Mouse (Mus musculus) MEL (cell line): ENCODE measurements around the gene Cd47. TPM values are rescaled to one million over a fixed set of nuclear protein-coding genes. Genes with fewer than 3 reads are reported as not detected.

ENCODE experiments used
- DNase-seq: peaks from one replicate; pipeline ENCODE4 v3.0.0; 2011; ENCODE audit warnings: low read depth, low spot score
- H3K27ac ChIP-seq: 2 replicates; pipeline ENCODE4 v1.5.1; 2012; ENCODE audit warnings: low read depth, mild to moderate bottlenecking, control low read depth, low read length, moderate library complexity; ENCODE audit not compliant: control insufficient read depth
- H3K27me3 ChIP-seq, 2 experiments: fragments of 150-350 bp in 1 of 2; sonication (generic) in 1 of 2; 2 replicates each; pipeline ENCODE4 v1.6.1; 2012; ENCODE audit warnings: low read length in 2 of 2, mild to moderate bottlenecking in 2 of 2, improper control_type of control experiment in 1 of 2, moderate library complexity in 1 of 2; ENCODE audit not compliant: insufficient read depth in 2 of 2, control insufficient read depth in 1 of 2
- H3K36me3 ChIP-seq, 2 experiments: 2 replicates each; pipeline ENCODE4 v1.6.1; 2012 to 2014; ENCODE audit warnings: low read length in 2 of 2, improper control_type of control experiment in 1 of 2, inconsistent platforms in 1 of 2, mild to moderate bottlenecking in 1 of 2; ENCODE audit not compliant: insufficient read depth in 2 of 2, control insufficient read depth in 1 of 2
- H3K4me1 ChIP-seq, 2 experiments: fragments of 150-350 bp in 1 of 2; sonication (generic) in 1 of 2; 2 replicates each; pipeline ENCODE4 v1.6.1; 2012; ENCODE audit warnings: low read length in 2 of 2, improper control_type of control experiment in 1 of 2, mild to moderate bottlenecking in 1 of 2; ENCODE audit not compliant: insufficient read depth in 2 of 2, control insufficient read depth in 1 of 2
- H3K4me3 ChIP-seq, 2 experiments: fragments of 150-350 bp in 1 of 2; sonication (generic) in 1 of 2; 2 replicates each; pipeline ENCODE4 v1.5.1; 2012; ENCODE audit warnings: low read depth in 2 of 2, low read length in 2 of 2, mild to moderate bottlenecking in 2 of 2, moderate library complexity in 2 of 2, control low read depth in 1 of 2, improper control_type of control experiment in 1 of 2; ENCODE audit not compliant: control insufficient read depth in 1 of 2, insufficient read depth in 1 of 2
- H3K79me2 ChIP-seq: 2 replicates; pipeline ENCODE4 v1.6.1; 2012; ENCODE audit warnings: mild to moderate bottlenecking, low read length, moderate library complexity; ENCODE audit not compliant: control insufficient read depth, poor library complexity, insufficient read depth
- H3K9ac ChIP-seq: 2 replicates; pipeline ENCODE4 v1.6.1; 2012; ENCODE audit warnings: low read depth, mild to moderate bottlenecking, control low read depth, low read length, moderate library complexity; ENCODE audit not compliant: control insufficient read depth, poor library complexity, severe bottlenecking
- H3K9me3 ChIP-seq: fragments of 150-350 bp; sonication (generic); replicated peaks from 2 replicates; pipeline ENCODE4 v1.6.1; 2012; ENCODE audit warnings: mild to moderate bottlenecking, low read length, improper control_type of control experiment, moderate library complexity; ENCODE audit not compliant: insufficient read depth
- BHLHE40 ChIP-seq: IDR thresholded peaks from 2 replicates; pipeline ENCODE4 v1.6.1; 2012; ENCODE audit warnings: low read depth, mild to moderate bottlenecking, inconsistent platforms, low read length, improper control_type of control experiment, borderline replicate concordance
- CHD1 ChIP-seq: IDR thresholded peaks from 2 replicates; pipeline ENCODE4 v1.6.1; 2012; ENCODE audit warnings: low read depth, mild to moderate bottlenecking, inconsistent platforms, low read length, improper control_type of control experiment
- CTCF ChIP-seq, 3 experiments: IDR thresholded peaks in 2 of 3; conservative IDR thresholded peaks in 1 of 3; 2 replicates each; pipeline ENCODE4 v1.5.1; 2011 to 2012; ENCODE audit warnings: low read length in 3 of 3, low read depth in 2 of 3, mild to moderate bottlenecking in 2 of 3, improper control_type of control experiment in 1 of 3, inconsistent platforms in 1 of 3, mixed read lengths in 1 of 3, moderate library complexity in 1 of 3; ENCODE audit not compliant: control insufficient read depth in 1 of 3, insufficient read depth in 1 of 3, poor library complexity in 1 of 3, severe bottlenecking in 1 of 3
- EP300 ChIP-seq, 2 experiments: IDR thresholded peaks; 2 replicates each; pipeline ENCODE4 v1.6.1; 2011; ENCODE audit warnings: improper control_type of control experiment in 2 of 2, low read length in 2 of 2, low read depth in 1 of 2, mild to moderate bottlenecking in 1 of 2
- ETS1 ChIP-seq: IDR thresholded peaks from 2 replicates; pipeline ENCODE4 v1.6.1; 2012; ENCODE audit warnings: low read depth, mild to moderate bottlenecking, inconsistent platforms, low read length, improper control_type of control experiment, moderate library complexity
- KAT2A ChIP-seq: conservative IDR thresholded peaks from 2 replicates; pipeline ENCODE4 v1.6.1; 2012; ENCODE audit warnings: low read depth, low read length, improper control_type of control experiment, inconsistent platforms
- MAZ ChIP-seq: IDR thresholded peaks from 2 replicates; pipeline ENCODE4 v1.6.1; 2012; ENCODE audit warnings: low read depth, mild to moderate bottlenecking, inconsistent platforms, low read length, improper control_type of control experiment
- NELFE ChIP-seq: IDR thresholded peaks from 2 replicates; pipeline ENCODE4 v1.6.1; 2011; ENCODE audit warnings: low read depth, low read length, improper control_type of control experiment
- RAD21 ChIP-seq: IDR thresholded peaks from 2 replicates; pipeline ENCODE4 v1.6.1; 2011; ENCODE audit warnings: mild to moderate bottlenecking, low read depth, low read length, improper control_type of control experiment
- RCOR1 ChIP-seq: IDR thresholded peaks from 2 replicates; pipeline ENCODE4 v1.6.1; 2012; ENCODE audit warnings: low read depth, mild to moderate bottlenecking, inconsistent platforms, low read length, improper control_type of control experiment
- SMC3 ChIP-seq: IDR thresholded peaks from 2 replicates; pipeline ENCODE4 v1.6.1; 2011; ENCODE audit warnings: low read depth, low read length, improper control_type of control experiment
- USF1 ChIP-seq: IDR thresholded peaks from 2 replicates; pipeline ENCODE4 v1.6.1; 2014; ENCODE audit warnings: low read depth, mild to moderate bottlenecking, inconsistent platforms, low read length, improper control_type of control experiment, moderate library complexity
- USF2 ChIP-seq, 2 experiments: IDR thresholded peaks; 2 replicates each; pipeline ENCODE4 v1.6.1; 2011 to 2012; ENCODE audit warnings: improper control_type of control experiment in 2 of 2, low read length in 2 of 2, borderline replicate concordance in 1 of 2, inconsistent platforms in 1 of 2, low read depth in 1 of 2, mild to moderate bottlenecking in 1 of 2; ENCODE audit not compliant: insufficient read depth in 1 of 2
- ZC3H11A ChIP-seq: IDR thresholded peaks from 2 replicates; pipeline ENCODE4 v1.6.1; 2012; ENCODE audit warnings: low read depth, mild to moderate bottlenecking, inconsistent platforms, low read length, improper control_type of control experiment
- ZNF384 ChIP-seq: IDR thresholded peaks from 2 replicates; pipeline ENCODE4 v1.6.1; 2012; ENCODE audit warnings: low read depth, mild to moderate bottlenecking, inconsistent platforms, low read length, improper control_type of control experiment
- polyA plus RNA-seq, 2 experiments: library from polyadenylated mRNA; stranded (reverse) in 1 of 2; unstranded in 1 of 2; fragments of >175 nt in 1 of 2; fragments of >200 nt in 1 of 2; gene quantifications; 2 replicates each; pipeline versions ENCODE4 v1.2.1 to v1.2.4; 2012; ENCODE audit warnings: low replicate concordance in 2 of 2, low read depth in 1 of 2; ENCODE audit not compliant: insufficient read length in 2 of 2, insufficient read depth in 1 of 2, missing spikeins in 1 of 2
- total RNA-seq: library from RNA; depleted of rRNA; stranded (reverse); fragments of 300-350 nt; gene quantifications from 2 replicates; pipeline ENCODE4 v1.2.3, GENCODE M21; 2012

Cd47 gene
- total and polyA plus RNA-seq, 3 experiments: 45.9 to 57.5 (median 51.7) TPM

DNA sequence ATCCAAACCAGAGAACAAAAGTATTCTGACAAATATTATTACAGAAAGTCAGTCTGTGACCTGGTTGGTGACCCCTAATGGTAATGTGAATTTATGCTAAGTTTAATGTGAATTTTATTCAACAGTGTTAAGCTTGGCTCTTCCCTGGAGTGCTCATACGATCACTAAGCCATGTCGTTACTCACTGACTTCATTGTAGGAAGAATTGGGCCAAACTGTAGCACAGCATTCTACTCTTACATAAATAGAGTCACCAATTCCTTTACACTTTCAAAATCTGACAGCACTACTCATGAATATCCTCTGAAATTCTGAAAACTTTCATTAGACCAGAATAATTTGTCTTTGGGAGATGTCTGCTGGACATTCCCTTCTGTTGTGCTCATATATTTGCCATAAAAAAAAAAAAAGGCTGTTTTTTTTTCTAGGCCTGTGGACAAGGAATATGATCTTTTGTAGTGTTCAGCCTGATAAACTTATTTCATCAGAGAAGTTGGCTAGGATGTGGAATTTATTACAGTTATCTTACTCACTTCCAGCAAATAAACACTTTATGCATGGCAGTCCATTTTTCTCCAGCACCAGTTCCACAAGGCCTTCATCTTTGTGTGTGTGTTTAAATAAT, 88.8 kb downstream of the Cd47 start:
- Histone ChIP-seq H3K9me3 (no peaks in the 10 kb centered on the region), H3K27ac (peak overlapping the region; percentile 25; the same call in 1 of the 2 replicates), H3K79me2 (0 out of 2 replicates have a peak, but pooled peaks cover 6% of the 10 kb centered on the region), H3K36me3 (peaks cover 6 to 29% of the 10 kb centered on the region in 2 experiments)
- no peak for TF ChIP-seq CHD1
- no peak for TF ChIP-seq ZC3H11A
- TF ChIP-seq EP300 (IDR thresholded peaks at IDR 0.05; ENCODE audit: low read depth in 1 of 2, low read length in 2 of 2): peak; percentile 15 to 35; a peak in 1 of 4 replicates
- no peak for TF ChIP-seq CTCF (IDR thresholded peaks at IDR 0.05 in 2 of 3, conservative IDR thresholded peaks at IDR 0.05 in 1 of 3; ENCODE audit: control insufficient read depth in 1 of 3, insufficient read depth in 1 of 3, low read depth in 2 of 3, low read length in 3 of 3, poor library complexity in 1 of 3, severe bottlenecking in 1 of 3)
- no peak for TF ChIP-seq RCOR1
- TF ChIP-seq MAZ: no peak
- no peak for TF ChIP-seq NELFE
- no peak for TF ChIP-seq USF1
- TF ChIP-seq BHLHE40: no peak
- TF ChIP-seq ETS1: 0 out of 2 replicates have a peak, but pooled peaks have one; percentile 6
- TF ChIP-seq ZNF384: peak; percentile 51; the same call in 1 of the 2 replicates
- TF ChIP-seq, all 39 proteins: peak for 3
- Histone ChIP-seq H3K9ac (no peak overlapping the region), H3K4me3 (no peak overlapping the region), H3K4me1 (peaks cover 19 to 24% of the 10 kb centered on the region in 2 experiments), H3K27me3 (no peaks in the 10 kb centered on the region)
- no peak for DNase-seq

GRCm38 (mm10) chr16:49892252-49892651, 91.9 kb downstream of the Cd47 start:
- H3K27me3 ChIP-seq: no peaks in the 10 kb centered on the region
- no peak overlapping the region for H3K4me3 ChIP-seq
- no peak overlapping the region for H3K27ac ChIP-seq
- 0 out of 2 replicates have a peak, but pooled peaks cover 5% of the 10 kb centered on the region for H3K79me2 ChIP-seq
- no peak for TF ChIP-seq KAT2A
- peaks cover 10 to 19% of the 10 kb centered on the region in 2 experiments for H3K4me1 ChIP-seq
- no peak overlapping the region for H3K9ac ChIP-seq
- no peak for DNase-seq
- H3K36me3 ChIP-seq: peaks cover 8 to 20% of the 10 kb centered on the region in 2 experiments
- H3K9me3 ChIP-seq: no peaks in the 10 kb centered on the region

- no peak for TF ChIP-seq USF2 (IDR thresholded peaks at IDR 0.05; ENCODE audit: borderline replicate concordance in 1 of 2, insufficient read depth in 1 of 2, low read depth in 1 of 2, low read length in 2 of 2)
- peak; percentile 63 to 69 (median 65) for TF ChIP-seq CTCF (IDR thresholded peaks at IDR 0.05 in 2 of 3, conservative IDR thresholded peaks at IDR 0.05 in 1 of 3; ENCODE audit: control insufficient read depth in 1 of 3, insufficient read depth in 1 of 3, low read depth in 2 of 3, low read length in 3 of 3, poor library complexity in 1 of 3, severe bottlenecking in 1 of 3)
- peak; percentile 34 for TF ChIP-seq RAD21
- peak; percentile 40 for TF ChIP-seq ZC3H11A
- no peak for TF ChIP-seq RCOR1
- peak; percentile 59 for TF ChIP-seq SMC3
- Histone ChIP-seq H3K9ac (no peak overlapping the region), H3K4me1 (peaks cover 5 to 13% of the 10 kb centered on the region in 2 experiments), H3K9me3 (no peaks in the 10 kb centered on the region), H3K79me2 (0 out of 2 replicates have a peak, but pooled peaks cover 4% of the 10 kb centered on the region), H3K4me3 (no peak overlapping the region), H3K27ac (no peak overlapping the region), H3K27me3 (no peaks in the 10 kb centered on the region), H3K36me3 (peaks cover 9 to 14% of the 10 kb centered on the region in 2 experiments)
- peak; percentile 62 for DNase-seq
These were observed 92.6 kb downstream of the Cd47 start for GRCm38 (mm10) chr16:49892945-49893344.
